Comparison of ENCODE assay signal across 37 mouse cellular contexts in the genomic region with DNA sequence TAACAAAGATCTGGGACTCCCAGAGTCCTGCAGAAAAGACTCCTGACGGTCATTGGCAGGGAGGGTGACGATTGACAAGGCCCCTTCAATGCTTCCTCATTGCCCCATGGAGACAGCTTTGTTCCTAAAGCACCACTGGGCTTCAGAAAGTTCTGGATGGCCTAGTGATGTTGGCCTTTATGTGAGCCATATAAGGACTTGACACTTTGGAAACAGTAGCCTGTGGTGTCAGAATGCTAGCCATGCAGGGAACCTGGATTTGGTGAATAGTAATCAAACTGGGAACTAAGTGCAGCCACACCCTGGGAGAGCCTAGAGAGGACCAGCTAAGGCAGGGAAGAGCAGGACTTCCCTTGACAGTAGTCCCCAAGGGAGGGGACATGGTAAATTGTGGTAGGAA. TPM values are rescaled to one million over a fixed set of nuclear protein-coding genes. Genes with fewer than 3 reads are reported as not detected.
"Had no signal": no experiment of that assay in that cellular context is flagged by ENCODE, and none has a peak within 500 bp of the region (broad histone marks: within the 10 kb centered on the region; RNA-seq: fewer than 3 reads in every experiment).

No protein-coding gene starts in this region.

- H3K9me3 ChIP-seq: heart, embryonic 12.5 days; hindbrain, embryonic 13.5 days; hindbrain, embryonic 15.5 days; kidney, embryonic 15.5 days; limb, embryonic 13.5 days; limb, embryonic 15.5 days; liver, embryonic 12.5 days had no signal

- H3K27me3 ChIP-seq: hindbrain, embryonic 13.5 days; hindbrain, embryonic 15.5 days; kidney, embryonic 15.5 days; limb, embryonic 13.5 days; limb, embryonic 15.5 days had no signal

- H3K36me3 ChIP-seq: heart, embryonic 12.5 days; hindbrain, embryonic 13.5 days; hindbrain, embryonic 15.5 days; kidney, embryonic 15.5 days; limb, embryonic 13.5 days; limb, embryonic 15.5 days; liver, embryonic 12.5 days had no signal

- H3K4me1 ChIP-seq: hindbrain, embryonic 13.5 days; hindbrain, embryonic 15.5 days; kidney, embryonic 15.5 days; limb, embryonic 13.5 days; limb, embryonic 15.5 days; liver, embryonic 12.5 days had no signal

- H3K4me3 ChIP-seq: heart, embryonic 12.5 days; hindbrain, embryonic 13.5 days; hindbrain, embryonic 15.5 days; kidney, embryonic 15.5 days; limb, embryonic 13.5 days; limb, embryonic 15.5 days; liver, embryonic 12.5 days had no signal

- H3K4me2 ChIP-seq: heart, embryonic 12.5 days; hindbrain, embryonic 13.5 days; hindbrain, embryonic 15.5 days; kidney, embryonic 15.5 days; limb, embryonic 13.5 days; limb, embryonic 15.5 days; liver, embryonic 12.5 days had no signal

- ATAC-seq: hindbrain, postnatal 0 days; intestine, embryonic 16.5 days; liver, embryonic 12.5 days had no signal

- H3K27ac ChIP-seq: hindbrain, embryonic 13.5 days; hindbrain, embryonic 15.5 days; hindbrain, postnatal 0 days; kidney, embryonic 15.5 days; kidney, postnatal 0 days; limb, embryonic 13.5 days; limb, embryonic 15.5 days; liver, embryonic 12.5 days; liver, embryonic 14.5 days had no signal

- H3K9ac ChIP-seq: heart, embryonic 12.5 days; hindbrain, embryonic 13.5 days; hindbrain, embryonic 15.5 days; kidney, embryonic 15.5 days; limb, embryonic 13.5 days; limb, embryonic 15.5 days; liver, embryonic 12.5 days; liver, embryonic 14.5 days had no signal

- DNase-seq: gastrocnemius, postnatal 14 days; gastrocnemius, postnatal 36 days; heart, adult 18-20 months; heart, postnatal 10 days; heart, postnatal 36 days; kidney, adult 11 months; kidney, adult 2 months; kidney, adult 9 months; kidney, postnatal 14 days; kidney, postnatal 36 days; layer of hippocampus, adult 9-11 months; layer of hippocampus, postnatal 36 days; left cerebral cortex, postnatal 4 days had no signal

RNA-seq across cellular contexts. Expression of gene Fcamr, which starts 0.8 kb away (rescaled TPM):
- total RNA-seq: gastrocnemius, adult 18-20 months; gastrocnemius, adult 8-10 months; gastrocnemius, postnatal 14 days; hematopoietic stem cell, adult 5-6 weeks; hindbrain, postnatal 0 days; layer of hippocampus, adult 18-20 months; layer of hippocampus, adult 8-10 months; layer of hippocampus, postnatal 14 days; layer of hippocampus, postnatal 36 days; left cerebral cortex, adult 18-20 months; left cerebral cortex, adult 8-10 months; left cerebral cortex, postnatal 10 days; left cerebral cortex, postnatal 25 days; left cerebral cortex, postnatal 4 days had no signal
- polyA plus RNA-seq: heart, embryonic 16.5 days; hindbrain, embryonic 11.5 days; hindbrain, embryonic 13.5 days; hindbrain, embryonic 15.5 days; hindbrain, postnatal 0 days; kidney, embryonic 15.5 days; limb, embryonic 11.5 days; limb, embryonic 13.5 days; liver, embryonic 12.5 days; liver, embryonic 14.5 days had no signal

RNA-seq across cellular contexts. Expression of gene Pigr, which starts 25.0 kb away (rescaled TPM):
- total RNA-seq: gastrocnemius, postnatal 14 days; heart, postnatal 10 days; heart, postnatal 36 days; hematopoietic stem cell, adult 5-6 weeks; hindbrain, postnatal 0 days; layer of hippocampus, adult 18-20 months; layer of hippocampus, adult 8-10 months; layer of hippocampus, postnatal 14 days; layer of hippocampus, postnatal 36 days; left cerebral cortex, adult 18-20 months; left cerebral cortex, postnatal 25 days; left cerebral cortex, postnatal 4 days had no signal
- polyA plus RNA-seq: heart, embryonic 12.5 days; hindbrain, embryonic 11.5 days; hindbrain, embryonic 13.5 days; hindbrain, embryonic 15.5 days; hindbrain, postnatal 0 days; limb, embryonic 11.5 days; limb, embryonic 13.5 days had no signal
